Mouse (Mus musculus) hindbrain, postnatal 0 days (tissue): ENCODE measurements at regions not wholly inside any gene's neighbourhood (a gene's known extent, or its start where the extent isn't known, plus 50 kb on each side); places are given as distances from the start of the nearest gene placed in this dataset.
A peak's percentile ranks its signal among the peaks of the same experiment; 100 is the strongest.
"Not testable (repeated sequence)": the region's sequence is repeated elsewhere in the genome, so short reads cannot be mapped to it uniquely, and the experiment has no call there.

Source experiments
- ATAC-seq: fragments of 200-750 bp; cut with Nextera tagmentation; 2 replicates; pipeline ENCODE4 v1.8.0; 2017; ENCODE audit warnings: mild to moderate bottlenecking, moderate TSS enrichment, moderate library complexity
- DNase-seq: peaks from one replicate; pipeline ENCODE4 v3.0.0-alpha.2; 2015; ENCODE audit warnings: low spot score
- H3K27ac ChIP-seq: fragments of 300-500 bp; sonication (generic); 2 replicates; pipeline ENCODE4 v1.5.1; 2014; ENCODE audit warnings: mild to moderate bottlenecking
- H3K27me3 ChIP-seq: fragments of 300-500 bp; sonication (generic); 2 replicates; pipeline ENCODE4 v1.6.1; 2014; ENCODE audit warnings: low read length, mixed read lengths; ENCODE audit not compliant: insufficient read depth
- H3K36me3 ChIP-seq: fragments of 300-500 bp; sonication (generic); 2 replicates; pipeline ENCODE4 v1.6.1; 2014; ENCODE audit warnings: low read length, mixed read lengths; ENCODE audit not compliant: insufficient read depth
- H3K4me1 ChIP-seq: fragments of 300-500 bp; sonication (generic); 2 replicates; pipeline ENCODE4 v1.6.1; 2014; ENCODE audit warnings: antibody characterized with exemption, low read length, mixed read lengths; ENCODE audit not compliant: insufficient read depth
- H3K4me2 ChIP-seq: fragments of 300-500 bp; sonication (generic); 2 replicates; pipeline ENCODE4 v1.6.1; 2014; ENCODE audit warnings: low read depth, mild to moderate bottlenecking, low read length, moderate library complexity, mixed read lengths
- H3K4me3 ChIP-seq: fragments of 300-500 bp; sonication (generic); 2 replicates; pipeline ENCODE4 v1.5.1; 2014; ENCODE audit warnings: low read length
- H3K9ac ChIP-seq: fragments of 300-500 bp; sonication (generic); replicated peaks from 2 replicates; pipeline ENCODE4 v1.6.1; 2014; ENCODE audit warnings: mild to moderate bottlenecking, low read length, moderate library complexity, mixed read lengths
- H3K9me3 ChIP-seq: fragments of 300-500 bp; sonication (generic); 2 replicates; pipeline ENCODE4 v1.6.1; 2016; ENCODE audit warnings: low read length, mixed read lengths
- CTCF ChIP-seq: IDR thresholded peaks from 2 replicates; pipeline ENCODE4 v1.5.1; 2016; ENCODE audit warnings: antibody characterized with exemption, control low read depth, low read depth
- WGBS: fragments of 180-500 bp; shearing (Covaris S2); extraction: QIAGEN DNeasy Blood & Tissue Kit; methylation state at CpG from one replicate; pipeline ENCODE4 v1.1.7; 2014; 5-methylcytosine and 5-hydroxymethylcytosine counted together

DNA sequence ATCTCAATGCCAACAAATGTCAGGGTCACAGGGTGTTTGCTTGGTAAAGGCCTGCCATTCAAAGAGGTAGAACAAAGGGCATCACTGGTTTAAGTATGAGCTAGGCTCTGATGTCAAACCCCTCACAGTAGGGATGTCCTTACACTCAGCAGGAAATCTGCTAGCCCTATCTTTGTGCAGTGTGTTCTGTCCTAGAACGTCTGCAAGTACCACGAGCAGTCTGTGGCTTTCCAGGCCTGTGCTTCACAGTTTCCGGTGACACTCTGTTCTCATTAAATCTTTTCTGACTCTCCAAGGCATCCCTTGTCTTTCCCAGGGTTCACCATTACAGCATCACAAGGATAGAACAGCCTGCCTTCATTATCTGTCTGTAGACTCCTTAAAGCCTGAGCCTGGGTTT, 174.3 kb upstream of the Akr1e1 start:
- Histone ChIP-seq H3K4me2 (no peak overlapping the region), H3K36me3 (no peaks in the 10 kb centered on the region), H3K4me3 (no peak overlapping the region), H3K9me3 (no peaks in the 10 kb centered on the region), H3K4me1 (no peaks in the 10 kb centered on the region), H3K27me3 (no peaks in the 10 kb centered on the region), H3K27ac (no peak overlapping the region), H3K9ac (no peak overlapping the region)
- no peak for DNase-seq
- WGBS: 51% methylated on average over 3 of the region's 3 CpGs
- TF ChIP-seq CTCF: no peak
- ATAC-seq: no peak

DNA sequence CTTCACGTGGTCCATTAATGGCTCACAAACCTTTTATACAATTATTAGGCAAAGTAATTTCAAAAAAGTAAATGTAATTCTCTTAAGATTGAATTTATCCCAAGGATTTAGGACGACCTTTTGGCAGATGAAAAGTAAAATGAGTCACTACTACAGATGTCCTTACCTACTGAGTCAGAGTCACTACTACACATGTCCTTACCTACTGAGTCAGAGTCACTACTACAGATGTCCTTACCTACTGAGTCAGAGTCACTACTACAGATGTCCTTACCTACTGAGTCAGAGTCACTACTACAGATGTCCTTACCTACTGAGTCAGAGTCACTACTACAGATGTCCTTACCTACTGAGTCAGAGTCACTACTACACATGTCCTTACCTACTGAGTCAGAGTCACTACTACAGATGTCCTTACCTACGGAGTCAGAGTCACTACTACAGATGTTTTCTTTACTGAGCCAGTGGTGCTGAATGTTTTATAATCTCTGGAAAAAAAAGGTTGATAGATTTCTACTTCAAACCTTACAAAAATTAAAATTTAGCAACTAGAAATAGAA, 169.4 kb upstream of the Akr1e1 start:
- 84% methylated on average over 3 of the region's 3 CpGs for WGBS

DNA sequence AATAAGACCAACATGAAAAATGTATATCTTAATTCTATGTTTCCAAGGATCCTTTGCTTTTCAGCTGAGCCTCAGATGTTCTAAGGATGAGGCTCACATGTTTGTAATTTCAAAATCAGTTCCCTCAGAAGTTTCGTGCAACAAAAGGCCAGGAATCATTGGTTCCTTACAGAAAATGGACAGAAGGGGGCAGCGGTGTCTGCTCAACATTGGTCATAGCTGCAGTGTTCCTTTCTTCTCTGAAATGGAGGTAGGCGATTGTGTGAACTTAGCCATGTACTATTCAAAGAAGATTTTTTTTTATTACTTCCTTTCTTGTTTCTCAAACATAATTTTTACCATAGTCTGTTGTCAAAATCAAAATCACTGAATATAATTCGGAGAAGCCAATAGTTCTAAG, 167.9 kb upstream of the Akr1e1 start:
- H3K4me1 ChIP-seq: no peaks in the 10 kb centered on the region
- H3K9me3 ChIP-seq: no peaks in the 10 kb centered on the region

More for the DNA sequence above, 169.4 kb upstream of the Akr1e1 start:
- DNase-seq, H3K4me1 ChIP-seq, H3K36me3 ChIP-seq, H3K27me3 ChIP-seq, H3K9ac ChIP-seq, H3K4me3 ChIP-seq, H3K9me3 ChIP-seq, H3K4me2 ChIP-seq, H3K27ac ChIP-seq, ATAC-seq: not testable (repeated sequence)

DNA sequence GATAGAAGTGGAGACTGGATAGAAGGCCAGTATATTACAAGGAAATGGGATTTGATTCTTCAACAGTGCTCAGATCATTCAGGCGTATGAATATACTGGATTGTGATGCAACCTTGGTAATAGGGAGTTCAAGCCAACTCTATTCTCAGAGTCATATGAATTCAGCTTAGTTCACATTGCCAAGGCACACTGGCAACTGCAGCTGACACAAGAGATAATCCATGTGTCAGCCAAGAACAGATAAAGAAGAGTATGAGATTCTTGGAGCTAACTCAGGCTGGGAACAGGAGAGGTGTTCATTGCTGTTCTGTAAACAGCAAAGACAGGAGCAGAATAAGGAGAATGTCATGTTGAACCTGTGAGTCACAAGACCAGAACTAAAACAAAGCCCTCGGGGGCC, 163.3 kb upstream of the Akr1e1 start:
- ATAC-seq: no peak
- Histone ChIP-seq H3K36me3 (no peaks in the 10 kb centered on the region), H3K27me3 (no peaks in the 10 kb centered on the region), H3K4me1 (no peaks in the 10 kb centered on the region), H3K4me2 (no peak overlapping the region), H3K9ac (no peak overlapping the region), H3K9me3 (no peaks in the 10 kb centered on the region), H3K27ac (no peak overlapping the region), H3K4me3 (no peak overlapping the region)
- TF ChIP-seq CTCF: no peak
- 92% methylated on average over 2 of the region's 2 CpGs for WGBS
- DNase-seq: no peak

More for the DNA sequence above, 167.9 kb upstream of the Akr1e1 start:
- H3K36me3 ChIP-seq: no peaks in the 10 kb centered on the region
- no peak overlapping the region for H3K9ac ChIP-seq
- WGBS: 39% methylated on average over 4 of the region's 4 CpGs
- no peaks in the 10 kb centered on the region for H3K27me3 ChIP-seq
- DNase-seq (peak; percentile 67), ATAC-seq (no peak)
- H3K4me2 ChIP-seq: no peak overlapping the region
- H3K4me3 ChIP-seq: no peak overlapping the region
- TF ChIP-seq CTCF: peak; percentile 71
- H3K27ac ChIP-seq: no peak overlapping the region

DNA sequence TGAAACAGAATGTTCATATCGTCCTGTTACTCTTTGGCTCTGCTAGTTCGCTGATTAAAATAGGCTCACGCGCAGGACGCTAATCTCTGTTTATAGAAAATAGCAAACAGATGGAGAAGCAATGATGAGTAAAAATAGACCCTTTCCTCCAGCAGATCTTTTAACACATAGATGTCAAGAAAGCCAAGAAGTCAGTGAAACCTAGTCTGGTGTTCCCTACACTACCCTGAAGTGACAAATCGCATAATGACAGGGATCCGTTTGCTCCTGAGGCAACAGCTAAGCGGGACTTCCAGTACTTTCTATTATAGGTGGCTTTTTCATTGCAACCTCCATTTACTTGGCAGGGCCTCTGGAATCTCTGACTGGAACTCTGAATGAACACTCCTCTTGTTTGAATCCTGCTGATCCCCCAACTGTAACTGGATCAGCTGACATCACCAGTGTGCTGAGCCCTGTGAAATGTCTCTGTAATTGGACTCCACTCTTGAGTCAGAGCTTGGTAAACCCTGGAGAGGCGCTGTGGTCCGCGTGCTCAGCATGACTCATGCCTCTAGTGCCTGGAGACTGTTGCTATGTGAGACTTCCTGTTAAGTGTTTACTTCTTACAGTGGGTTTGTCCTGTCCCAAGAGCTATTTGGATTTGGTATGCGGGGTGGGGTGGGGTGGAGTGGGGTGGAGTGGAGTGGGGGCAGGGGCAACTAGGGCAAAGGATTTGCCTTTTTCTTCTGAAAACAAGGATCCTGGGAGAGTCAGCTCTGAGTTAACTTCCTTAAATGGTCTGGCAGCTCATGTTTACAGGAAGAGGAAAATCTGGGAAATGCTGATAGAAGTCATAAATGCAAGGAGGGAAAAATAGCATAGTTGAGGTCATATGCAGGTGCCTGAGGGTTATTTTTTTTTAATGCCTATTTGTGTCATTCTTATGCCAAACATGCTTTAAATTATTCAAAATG, 162.4 kb upstream of the Akr1e1 start:
- peak; percentile 47 for TF ChIP-seq CTCF

DNA sequence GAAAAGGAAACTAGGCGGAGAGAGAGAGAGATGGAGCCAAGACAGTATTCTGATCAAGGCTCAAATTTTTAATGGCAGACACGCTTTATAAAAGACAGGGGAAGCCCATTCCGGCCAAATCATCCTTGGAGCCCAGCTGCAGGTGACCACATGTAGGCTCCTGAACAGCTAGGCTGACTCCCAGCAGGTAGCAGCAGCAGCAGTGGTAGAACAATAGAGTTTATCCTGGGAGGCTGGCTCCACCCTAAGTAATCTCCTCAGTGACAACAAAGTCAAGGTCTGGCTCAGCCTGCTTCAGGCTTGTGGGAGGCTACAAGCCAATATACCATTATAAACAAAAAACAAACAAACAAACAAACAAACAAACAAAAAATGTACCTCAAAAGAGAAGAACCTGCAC, 151.0 kb upstream of the Akr1e1 start:
- no peak overlapping the region for H3K4me3 ChIP-seq
- no peaks in the 10 kb centered on the region for H3K27me3 ChIP-seq
- no peaks in the 10 kb centered on the region for H3K36me3 ChIP-seq
- H3K9ac ChIP-seq: no peak overlapping the region
- no peak for DNase-seq
- H3K9me3 ChIP-seq: no peaks in the 10 kb centered on the region
- 61% methylated on average over 3 of the region's 3 CpGs for WGBS
- ATAC-seq: no peak
- H3K4me1 ChIP-seq: no peaks in the 10 kb centered on the region
- no peak overlapping the region for H3K27ac ChIP-seq
- no peak overlapping the region for H3K4me2 ChIP-seq
- no peak for TF ChIP-seq CTCF

More for the DNA sequence above, 162.4 kb upstream of the Akr1e1 start:
- no peak overlapping the region for H3K4me3 ChIP-seq
- peak overlapping the region; percentile 64 for H3K27ac ChIP-seq
- no peaks in the 10 kb centered on the region for H3K36me3 ChIP-seq
- H3K9me3 ChIP-seq: no peaks in the 10 kb centered on the region
- DNase-seq (peak; percentile 79), ATAC-seq (peak; percentile 100)
- 22% methylated on average over 12 of the region's 12 CpGs for WGBS
- H3K4me1 ChIP-seq: no peaks in the 10 kb centered on the region
- peak overlapping the region; percentile 21 for H3K4me2 ChIP-seq
- no peak overlapping the region for H3K9ac ChIP-seq
- H3K27me3 ChIP-seq: no peaks in the 10 kb centered on the region

DNA sequence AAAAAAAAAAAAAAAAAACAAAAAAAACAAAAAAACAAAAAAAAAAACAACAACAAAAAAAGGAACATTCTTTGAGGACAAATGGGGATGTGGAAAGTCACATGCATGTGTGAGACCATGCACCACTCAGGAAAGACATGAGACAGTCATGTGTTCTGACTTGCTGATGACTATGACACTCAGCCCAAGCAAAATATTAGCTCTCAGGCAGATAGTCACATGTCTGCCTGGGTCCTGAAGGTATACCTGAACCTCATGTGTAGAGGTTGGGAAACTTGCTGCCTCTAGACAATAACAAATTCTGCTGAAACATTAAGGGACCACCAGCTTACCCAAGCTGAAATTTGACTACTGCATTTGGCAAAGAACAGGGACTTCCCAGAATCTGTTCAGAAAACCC, 147.6 kb upstream of the Akr1e1 start:
- DNase-seq: no peak
- Histone ChIP-seq H3K27me3 (no peaks in the 10 kb centered on the region), H3K9me3 (no peaks in the 10 kb centered on the region)

More for the DNA sequence above, 147.6 kb upstream of the Akr1e1 start:
- ATAC-seq: no peak
- no peak for TF ChIP-seq CTCF
- Histone ChIP-seq H3K9ac (no peak overlapping the region), H3K4me2 (no peak overlapping the region), H3K4me1 (no peaks in the 10 kb centered on the region), H3K4me3 (no peak overlapping the region), H3K27ac (no peak overlapping the region), H3K36me3 (no peaks in the 10 kb centered on the region)
